Mouse (Mus musculus): Measurements from ENCODE around the gene Zbp1. TPM values are rescaled to one million over a fixed set of nuclear protein-coding genes. Genes with fewer than 3 reads are reported as not detected.

Zbp1 gene
- polyA plus RNA-seq, 1 experiment from 2014 or later = 3.1 TPM

DNA sequence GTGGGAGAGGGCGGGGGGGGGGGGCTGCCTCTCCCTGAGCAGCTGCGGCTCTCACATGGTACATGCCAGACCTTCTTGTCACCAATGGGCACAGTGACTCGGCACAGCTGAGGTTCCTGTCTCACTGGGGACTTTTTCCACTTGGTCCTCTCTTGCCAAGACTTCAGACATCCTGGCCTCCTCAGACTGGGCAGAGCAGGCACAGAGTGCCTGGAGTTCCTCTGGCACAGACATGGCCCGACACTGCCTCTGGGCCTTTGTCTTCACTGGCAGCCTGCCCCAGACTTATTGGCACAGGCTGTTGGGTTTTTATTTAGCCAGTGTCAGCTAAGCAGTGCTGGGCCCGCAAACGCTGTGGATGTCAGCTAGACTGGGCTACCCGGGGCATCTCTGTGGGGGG lies 38.9 kb upstream of the Zbp1 start:
- Histone ChIP-seq H3K4me3 (ENCODE audit: low read length) (no peak overlapping the region), H3K27me3 (ENCODE audit: control insufficient read depth, insufficient read depth, low read length) (no peaks in the 10 kb centered on the region), H3K4me1 (ENCODE audit: control insufficient read depth, insufficient read depth, low read length) (peaks cover 92% of the 10 kb centered on the region), H3K36me3 (ENCODE audit: control insufficient read depth, insufficient read depth) (no peaks in the 10 kb centered on the region), H3K9ac (ENCODE audit: low read length) (no peak overlapping the region), H3K9me3 (replicated peaks; ENCODE audit: control insufficient read depth, low read length) (no peaks in the 10 kb centered on the region), H3K27ac (ENCODE audit: low read length) (peak overlapping the region; percentile 80), H3K4me2 (ENCODE audit: low read depth, low read length) (0 out of 2 replicates have a peak overlapping the region, but pooled peaks have one; percentile 22)
- ATAC-seq (replicated peaks; ENCODE audit: extremely low read depth, insufficient read depth, low FRiP score) = peak; percentile 74
- WGBS = 22% methylated on average over 7 of the region's 7 CpGs

DNA sequence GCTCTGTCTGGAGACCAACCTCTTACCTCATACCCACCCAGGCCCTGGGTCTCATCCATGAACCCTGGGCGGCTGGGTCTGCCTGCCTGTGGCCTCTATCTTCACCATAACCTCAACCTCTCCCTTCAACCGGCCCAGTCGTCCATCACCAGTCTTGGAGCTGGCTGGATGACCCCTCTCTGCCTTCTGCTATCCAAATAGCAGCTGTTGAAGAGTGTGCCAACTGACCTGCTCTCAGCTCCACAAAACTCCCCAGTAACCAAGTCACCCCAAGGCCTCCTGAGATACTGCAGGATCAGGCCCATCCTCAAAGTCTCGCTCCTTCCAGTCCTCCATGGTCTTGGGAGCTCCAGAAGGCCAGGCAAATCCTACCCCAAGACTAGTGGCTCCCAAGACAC lies 37.8 kb upstream of the Zbp1 start:
- H3K9ac ChIP-seq (ENCODE audit: low read length) = no peak overlapping the region
- 57% methylated on average over 4 of the region's 4 CpGs for WGBS
- H3K27ac ChIP-seq (ENCODE audit: low read length) = 0 out of 2 replicates have a peak overlapping the region, but pooled peaks have one; percentile 80
- H3K4me3 ChIP-seq (ENCODE audit: low read length) = no peak overlapping the region
- H3K27me3 ChIP-seq (ENCODE audit: control insufficient read depth, insufficient read depth, low read length) = no peaks in the 10 kb centered on the region
- no peak overlapping the region for H3K4me2 ChIP-seq (ENCODE audit: low read depth, low read length)
- peaks cover 97% of the 10 kb centered on the region for H3K4me1 ChIP-seq (ENCODE audit: control insufficient read depth, insufficient read depth, low read length)
- no peaks in the 10 kb centered on the region for H3K9me3 ChIP-seq (replicated peaks; ENCODE audit: control insufficient read depth, low read length)
- no peaks in the 10 kb centered on the region for H3K36me3 ChIP-seq (ENCODE audit: control insufficient read depth, insufficient read depth)
- no peak for ATAC-seq (replicated peaks; ENCODE audit: extremely low read depth, insufficient read depth, low FRiP score)

DNA sequence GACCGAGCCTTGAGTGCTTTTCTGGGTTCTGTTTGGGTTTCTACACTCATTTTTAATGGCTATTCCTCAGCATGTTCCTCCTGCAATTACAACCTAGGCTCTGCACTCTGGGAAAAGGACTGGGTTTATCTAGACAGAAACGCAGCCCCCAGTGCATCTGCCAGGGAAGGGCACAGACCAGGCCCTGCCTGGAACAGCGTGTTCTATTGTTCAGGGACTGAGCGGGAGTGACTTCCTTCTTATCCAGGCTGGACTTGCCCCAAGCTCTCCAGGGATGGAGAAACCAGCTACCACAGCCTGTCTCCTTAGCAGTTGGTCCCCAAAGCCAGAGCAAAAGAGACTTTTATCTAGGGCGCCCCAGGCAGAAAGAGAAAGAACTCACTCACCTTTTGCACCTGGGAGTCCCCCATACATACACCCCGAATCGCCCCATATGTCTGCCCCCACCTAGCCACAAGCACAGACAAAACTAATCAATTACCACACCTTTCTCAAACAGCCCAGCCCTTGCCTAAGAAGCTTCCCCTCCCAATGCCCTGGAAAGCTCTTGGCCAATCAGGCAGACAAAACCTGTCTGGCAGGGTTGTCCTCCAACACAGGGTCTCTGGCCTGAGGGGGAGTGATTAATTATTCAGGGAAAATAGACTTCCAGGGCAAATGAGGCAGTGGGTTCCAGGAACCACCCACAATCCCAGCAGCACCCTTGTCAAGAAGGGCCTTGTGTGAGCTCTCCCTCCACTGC lies 37.3 kb upstream of the Zbp1 start:
- Histone ChIP-seq H3K36me3 (ENCODE audit: control insufficient read depth, insufficient read depth) (no peaks in the 10 kb centered on the region), H3K4me2 (ENCODE audit: low read depth, low read length) (no peak overlapping the region), H3K27ac (ENCODE audit: low read length) (no peak overlapping the region; the same call in 1 of the 2 replicates), H3K4me1 (ENCODE audit: control insufficient read depth, insufficient read depth, low read length) (peaks cover 97% of the 10 kb centered on the region), H3K4me3 (ENCODE audit: low read length) (no peak overlapping the region), H3K27me3 (ENCODE audit: control insufficient read depth, insufficient read depth, low read length) (no peaks in the 10 kb centered on the region), H3K9me3 (replicated peaks; ENCODE audit: control insufficient read depth, low read length) (no peaks in the 10 kb centered on the region), H3K9ac (ENCODE audit: low read length) (no peak overlapping the region)
- 65% methylated on average over 7 of the region's 7 CpGs for WGBS
- ATAC-seq (replicated peaks; ENCODE audit: extremely low read depth, insufficient read depth, low FRiP score) = no peak

DNA sequence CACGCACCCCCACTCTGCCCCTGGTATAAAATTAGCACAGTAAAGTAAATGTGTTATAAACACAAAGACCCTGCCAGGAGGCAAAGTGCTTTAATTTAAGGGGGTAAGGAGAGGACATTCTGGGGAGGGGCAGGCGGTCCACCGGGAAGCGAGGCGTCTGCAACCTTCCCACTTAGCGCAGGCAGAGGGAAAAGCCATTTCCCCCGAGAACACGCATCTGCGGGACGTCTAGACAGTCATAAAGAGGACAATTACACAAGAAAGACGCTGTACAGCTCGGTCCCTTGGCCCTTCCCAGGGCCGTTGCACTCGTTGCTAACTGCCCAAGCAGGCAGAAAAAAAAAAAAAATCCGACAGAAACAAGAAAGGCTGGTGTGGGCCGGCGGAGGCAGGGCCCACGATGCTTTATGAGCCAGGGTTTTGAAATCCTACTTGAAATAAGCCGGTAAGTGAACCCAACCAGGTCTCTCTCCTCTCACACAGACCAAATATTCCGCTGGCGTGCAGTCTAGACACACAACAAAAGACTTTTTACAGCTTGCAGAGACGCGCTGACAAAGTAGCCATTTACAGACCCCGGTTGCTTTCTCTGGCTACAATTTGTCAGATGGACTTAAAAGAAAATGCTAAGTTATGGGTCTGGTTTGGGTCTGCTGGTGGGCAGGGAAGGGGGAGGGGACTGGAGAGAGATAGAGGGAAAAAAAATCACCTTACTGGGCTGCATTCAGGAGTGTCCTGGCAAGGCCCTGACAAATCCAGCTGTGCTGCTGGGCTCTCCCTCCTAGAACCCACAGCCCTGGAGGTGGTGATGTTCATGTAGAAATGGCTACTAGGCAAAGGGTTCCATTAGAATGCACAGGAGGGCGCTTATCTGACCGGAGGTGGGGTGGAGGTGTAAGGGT lies 35.3 kb upstream of the Zbp1 start:
- Histone ChIP-seq H3K27ac (ENCODE audit: low read length) (peak overlapping the region; percentile 41; the same call in 1 of the 2 replicates), H3K9me3 (replicated peaks; ENCODE audit: control insufficient read depth, low read length) (no peaks in the 10 kb centered on the region), H3K4me2 (ENCODE audit: low read depth, low read length) (0 out of 2 replicates have a peak overlapping the region, but pooled peaks have one; percentile 17), H3K36me3 (ENCODE audit: control insufficient read depth, insufficient read depth) (no peaks in the 10 kb centered on the region), H3K4me3 (ENCODE audit: low read length) (no peak overlapping the region), H3K27me3 (ENCODE audit: control insufficient read depth, insufficient read depth, low read length) (no peaks in the 10 kb centered on the region), H3K9ac (ENCODE audit: low read length) (peak overlapping the region; percentile 24; the same call in 1 of the 2 replicates), H3K4me1 (ENCODE audit: control insufficient read depth, insufficient read depth, low read length) (peaks cover 96% of the 10 kb centered on the region)
- no peak for ATAC-seq (replicated peaks; ENCODE audit: extremely low read depth, insufficient read depth, low FRiP score)
- WGBS = 42% methylated on average over 26 of the region's 26 CpGs

DNA sequence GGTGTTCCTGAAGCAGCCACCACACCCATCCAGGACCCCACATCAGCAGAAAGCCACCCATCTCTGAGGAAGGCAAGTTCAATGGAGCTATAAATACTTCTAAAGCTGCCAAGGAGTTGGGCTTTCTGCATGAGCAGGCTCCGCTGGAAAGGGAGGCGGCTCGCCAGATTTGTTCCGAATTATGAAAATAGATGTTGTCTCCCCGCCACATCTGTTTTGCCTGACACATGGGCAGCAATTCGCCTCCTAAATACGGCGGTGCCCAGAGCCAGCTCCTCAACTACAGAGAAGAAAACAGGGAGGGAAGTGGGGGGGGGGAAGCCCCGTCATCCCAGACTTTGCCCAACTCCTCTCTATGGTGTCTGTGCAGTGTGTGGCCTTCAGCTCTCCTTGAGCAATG lies 33.0 kb upstream of the Zbp1 start:
- H3K27ac ChIP-seq (ENCODE audit: low read length) = peak overlapping the region; percentile 14; the same call in 1 of the 2 replicates
- H3K9me3 ChIP-seq (replicated peaks; ENCODE audit: control insufficient read depth, low read length) = no peaks in the 10 kb centered on the region
- H3K27me3 ChIP-seq (ENCODE audit: control insufficient read depth, insufficient read depth, low read length) = no peaks in the 10 kb centered on the region
- 0 out of 2 replicates have a peak overlapping the region, but pooled peaks have one; percentile 41 for H3K9ac ChIP-seq (ENCODE audit: low read length)
- peaks cover 90% of the 10 kb centered on the region for H3K4me1 ChIP-seq (ENCODE audit: control insufficient read depth, insufficient read depth, low read length)
- no peak overlapping the region for H3K4me3 ChIP-seq (ENCODE audit: low read length)
- H3K4me2 ChIP-seq (ENCODE audit: low read depth, low read length) = no peak overlapping the region
- H3K36me3 ChIP-seq (ENCODE audit: control insufficient read depth, insufficient read depth) = no peaks in the 10 kb centered on the region
- no peak for ATAC-seq (replicated peaks; ENCODE audit: extremely low read depth, insufficient read depth, low FRiP score)
- 45% methylated on average over 9 of the region's 9 CpGs for WGBS

DNA sequence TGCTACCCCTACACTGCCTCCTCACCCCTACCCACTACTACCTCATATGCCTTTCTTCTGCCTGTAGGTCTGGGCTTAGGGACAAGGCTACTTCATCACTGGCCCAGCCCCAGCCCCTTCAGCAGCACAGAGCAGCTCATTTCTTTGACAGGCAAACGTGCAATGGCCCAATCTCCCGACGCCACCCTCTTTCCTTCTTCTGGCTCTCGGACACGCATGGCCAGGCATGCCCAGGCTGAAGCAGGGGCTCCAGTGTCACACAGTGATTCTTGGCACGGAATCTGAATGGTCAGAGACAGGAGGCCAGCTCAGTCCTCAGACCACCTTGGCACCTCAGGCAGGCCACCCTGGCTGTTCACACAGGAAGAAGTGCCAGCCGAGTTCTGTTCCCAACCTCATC lies 32.4 kb upstream of the Zbp1 start:
- no peak for ATAC-seq (replicated peaks; ENCODE audit: extremely low read depth, insufficient read depth, low FRiP score)
- no peak overlapping the region for H3K9ac ChIP-seq (ENCODE audit: low read length)
- H3K4me1 ChIP-seq (ENCODE audit: control insufficient read depth, insufficient read depth, low read length) = peaks cover 90% of the 10 kb centered on the region
- no peaks in the 10 kb centered on the region for H3K36me3 ChIP-seq (ENCODE audit: control insufficient read depth, insufficient read depth)
- H3K9me3 ChIP-seq (replicated peaks; ENCODE audit: control insufficient read depth, low read length) = no peaks in the 10 kb centered on the region
- H3K27ac ChIP-seq (ENCODE audit: low read length) = peak overlapping the region; percentile 2
- 34% methylated on average over 7 of the region's 7 CpGs for WGBS
- no peaks in the 10 kb centered on the region for H3K27me3 ChIP-seq (ENCODE audit: control insufficient read depth, insufficient read depth, low read length)
- H3K4me3 ChIP-seq (ENCODE audit: low read length) = no peak overlapping the region
- H3K4me2 ChIP-seq (ENCODE audit: low read depth, low read length) = no peak overlapping the region

DNA sequence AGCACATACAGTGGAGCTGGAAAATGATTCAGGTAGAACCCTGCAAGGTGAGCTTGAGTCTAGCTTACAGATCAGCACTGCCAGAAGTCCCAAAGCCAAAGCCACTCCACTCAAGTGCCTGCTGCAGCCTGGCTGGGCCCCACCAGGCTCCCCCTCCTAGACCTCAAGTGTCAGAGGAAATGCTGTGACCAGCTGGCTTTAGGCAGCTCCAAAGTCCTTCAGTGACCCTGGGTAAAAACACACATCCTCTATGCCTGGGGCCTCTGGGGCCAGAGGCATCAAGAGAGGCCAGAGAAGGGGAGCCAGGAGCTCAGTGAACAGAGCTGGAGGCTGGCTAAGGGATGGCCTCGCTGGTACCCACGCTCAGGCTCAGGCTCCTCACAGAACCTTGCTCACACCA lies 31.7 kb upstream of the Zbp1 start:
- no peaks in the 10 kb centered on the region for H3K27me3 ChIP-seq (ENCODE audit: control insufficient read depth, insufficient read depth, low read length)
- peak overlapping the region; percentile 2; the same call in 1 of the 2 replicates for H3K27ac ChIP-seq (ENCODE audit: low read length)
- no peak overlapping the region for H3K4me3 ChIP-seq (ENCODE audit: low read length)
- no peaks in the 10 kb centered on the region for H3K9me3 ChIP-seq (replicated peaks; ENCODE audit: control insufficient read depth, low read length)
- peak; percentile 62 for ATAC-seq (replicated peaks; ENCODE audit: extremely low read depth, insufficient read depth, low FRiP score)
- H3K36me3 ChIP-seq (ENCODE audit: control insufficient read depth, insufficient read depth) = no peaks in the 10 kb centered on the region
- H3K4me1 ChIP-seq (ENCODE audit: control insufficient read depth, insufficient read depth, low read length) = peaks cover 83% of the 10 kb centered on the region
- 17% methylated on average over 2 of the region's 2 CpGs for WGBS
- H3K9ac ChIP-seq (ENCODE audit: low read length) = no peak overlapping the region
- H3K4me2 ChIP-seq (ENCODE audit: low read depth, low read length) = no peak overlapping the region

DNA sequence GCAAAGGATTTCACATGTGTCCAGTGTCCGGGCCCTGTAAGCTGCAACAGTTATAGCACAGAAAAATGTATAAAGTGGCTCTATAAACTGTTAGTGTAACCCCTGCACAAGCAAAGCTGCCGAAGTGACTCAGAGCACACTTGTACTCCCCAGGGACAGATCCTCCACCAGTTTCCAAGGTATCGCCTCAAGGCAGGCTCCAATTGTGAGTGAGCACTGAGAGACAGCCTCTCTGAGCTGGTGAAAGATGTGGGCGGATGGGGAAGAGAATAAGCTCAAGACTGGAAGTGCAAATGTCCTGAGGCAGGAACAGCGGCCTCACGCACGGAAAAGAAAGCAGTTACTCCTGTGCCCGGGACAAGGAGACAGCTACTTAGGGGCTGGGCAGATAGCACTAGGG lies 31.2 kb upstream of the Zbp1 start:
- no peak for ATAC-seq (replicated peaks; ENCODE audit: extremely low read depth, insufficient read depth, low FRiP score)

DNA sequence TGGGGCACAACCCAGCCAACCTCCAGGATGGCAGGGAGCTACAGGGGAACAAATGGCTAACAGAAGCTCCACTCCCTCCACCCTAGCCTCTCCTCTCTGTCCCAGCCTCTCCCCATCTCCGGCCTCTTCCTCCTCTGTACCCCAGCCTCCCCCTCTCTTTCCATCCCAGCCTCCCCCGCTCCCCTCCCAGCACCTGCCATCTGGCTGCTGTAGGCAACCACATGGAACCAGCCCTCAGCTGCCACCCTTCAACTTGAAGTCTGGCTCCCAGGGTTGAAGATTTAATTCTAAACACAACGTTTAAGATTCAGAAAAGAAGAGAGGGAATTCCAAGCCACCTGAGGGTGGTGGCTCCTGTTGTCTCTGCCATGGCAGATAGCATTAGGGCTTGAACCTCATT lies 30.7 kb upstream of the Zbp1 start:
- Histone ChIP-seq H3K36me3 (ENCODE audit: control insufficient read depth, insufficient read depth) (no peaks in the 10 kb centered on the region), H3K4me2 (ENCODE audit: low read depth, low read length) (no peak overlapping the region), H3K27ac (ENCODE audit: low read length) (no peak overlapping the region), H3K9ac (ENCODE audit: low read length) (no peak overlapping the region), H3K27me3 (ENCODE audit: control insufficient read depth, insufficient read depth, low read length) (no peaks in the 10 kb centered on the region), H3K4me1 (ENCODE audit: control insufficient read depth, insufficient read depth, low read length) (peaks cover 73% of the 10 kb centered on the region), H3K9me3 (replicated peaks; ENCODE audit: control insufficient read depth, low read length) (no peaks in the 10 kb centered on the region), H3K4me3 (ENCODE audit: low read length) (no peak overlapping the region)
- 64% methylated on average over 3 of the region's 3 CpGs for WGBS
- ATAC-seq (replicated peaks; ENCODE audit: extremely low read depth, insufficient read depth, low FRiP score) = no peak

More for the DNA sequence above, 31.2 kb upstream of the Zbp1 start:
- H3K4me3 ChIP-seq (ENCODE audit: low read length) = no peak overlapping the region
- no peaks in the 10 kb centered on the region for H3K36me3 ChIP-seq (ENCODE audit: control insufficient read depth, insufficient read depth)
- H3K9me3 ChIP-seq (replicated peaks; ENCODE audit: control insufficient read depth, low read length) = no peaks in the 10 kb centered on the region
- H3K27me3 ChIP-seq (ENCODE audit: control insufficient read depth, insufficient read depth, low read length) = no peaks in the 10 kb centered on the region
- no peak overlapping the region for H3K9ac ChIP-seq (ENCODE audit: low read length)
- 65% methylated on average over 8 of the region's 8 CpGs for WGBS
- peak overlapping the region; percentile 2; the same call in 1 of the 2 replicates for H3K27ac ChIP-seq (ENCODE audit: low read length)
- H3K4me2 ChIP-seq (ENCODE audit: low read depth, low read length) = no peak overlapping the region
- H3K4me1 ChIP-seq (ENCODE audit: control insufficient read depth, insufficient read depth, low read length) = peaks cover 78% of the 10 kb centered on the region
